Mouse (Mus musculus) kidney, adult 18-20 months (tissue): ENCODE measurements around the gene Nav2.

Experiments
- DNase-seq: peaks from one replicate; pipeline ENCODE4 v3.0.0; 2021

The Nav2 gene

DNA sequence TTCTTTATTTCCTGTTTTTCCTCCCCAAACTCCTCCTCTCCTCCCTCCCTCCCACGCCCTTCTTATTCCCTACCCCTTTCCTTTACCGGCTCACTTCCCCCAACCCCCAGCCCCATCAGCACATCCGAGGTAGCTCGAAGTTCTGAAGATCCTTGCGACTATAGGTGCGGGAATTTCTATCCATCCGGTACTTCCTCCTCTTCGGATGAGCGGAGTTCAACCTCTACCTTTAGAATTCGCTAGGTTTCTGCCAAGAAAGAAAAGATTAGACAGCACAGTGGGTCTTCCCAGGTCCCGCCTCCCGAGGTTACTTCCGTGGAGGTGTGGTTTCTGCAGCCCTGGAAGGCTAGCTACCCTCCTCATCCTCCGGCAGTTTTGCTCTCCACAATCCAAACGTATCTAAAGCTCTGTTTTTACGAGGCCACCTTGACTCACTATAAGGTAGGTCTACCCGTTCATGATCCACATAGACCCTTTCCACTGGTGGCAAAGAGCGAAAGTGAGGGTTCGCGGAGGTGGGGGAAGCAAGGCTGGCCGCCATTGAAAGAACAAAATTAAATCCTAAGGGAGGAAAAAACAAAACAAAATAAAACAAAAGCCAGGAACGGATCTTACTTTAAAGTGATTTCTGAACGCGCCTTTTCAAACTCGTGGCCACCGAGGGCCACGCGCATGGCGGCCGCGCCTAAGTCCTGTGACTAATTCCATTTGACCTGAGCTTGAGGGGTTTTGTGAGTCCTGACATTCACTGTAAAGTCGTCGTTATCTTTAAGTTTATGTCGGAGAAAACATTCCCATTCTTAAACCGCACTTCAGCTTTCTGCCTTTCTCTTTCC, 730.6 kb downstream of the Nav2 start:
- DNase-seq, result no peak

GRCm38 (mm10) chr7:49639864-49640708, 731.6 kb downstream of the Nav2 start:
- no peak for DNase-seq

DNA sequence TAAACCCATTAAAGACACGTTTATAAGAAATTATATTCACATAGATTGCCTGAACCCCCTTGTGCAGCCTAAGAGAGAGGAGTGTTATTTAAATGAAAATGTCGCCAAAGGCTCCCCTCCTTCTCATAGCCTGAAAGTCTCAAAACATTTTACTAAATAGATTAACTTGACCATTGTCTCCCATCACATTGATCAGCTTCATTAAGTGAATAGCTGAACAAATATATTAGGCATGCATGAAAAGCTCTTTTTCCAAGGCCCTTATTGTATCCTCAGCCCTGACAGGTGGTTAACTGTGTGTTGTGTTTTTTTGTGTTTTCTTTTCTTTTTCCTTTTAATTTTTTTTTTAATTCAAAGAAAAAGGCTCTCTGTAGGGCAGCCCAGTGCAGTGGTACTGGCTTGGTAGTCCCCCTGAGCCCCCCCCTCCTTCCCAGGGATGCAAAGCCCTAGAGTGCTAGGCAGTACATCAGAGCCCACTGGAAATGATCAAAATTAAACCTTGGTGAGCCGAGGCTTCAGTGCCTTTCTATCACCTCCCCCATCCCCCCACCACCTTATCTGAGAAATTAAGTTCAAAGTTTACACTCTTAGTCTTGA, 732.3 kb downstream of the Nav2 start:
- DNase-seq, result no peak
